Mouse (Mus musculus): ENCODE measurements around the gene Rrp9.

GRCm38 (mm10) chr9:106472321-106472720, 3.4 kb upstream of the Rrp9 start:
- TF ChIP-seq CTCF (IDR thresholded peaks at IDR 0.05; ENCODE audit: insufficient read depth, low read length) (no peak), POLR2A (IDR thresholded peaks at IDR 0.05; ENCODE audit: borderline replicate concordance, extremely low read depth, low read depth, low read length) (no peak)

All from lung, adult 2 months (tissue).